Mouse (Mus musculus): ENCODE results near the gene Slc39a7.
A peak's percentile ranks its signal among the peaks of the same experiment; 100 is the strongest.
"Not testable (repeated sequence)": the region's sequence is repeated elsewhere in the genome, so short reads cannot be mapped to it uniquely, and the experiment has no call there.

Gene Slc39a7

GRCm38 (mm10) chr17:34029890-34030595, 1.4 kb downstream of the Slc39a7 start:
- no peak for DNase-seq (ENCODE audit: low read depth, low spot score)

GRCm38 (mm10) chr17:34029150-34029889, 2.2 kb downstream of the Slc39a7 start:
- DNase-seq (ENCODE audit: low read depth, low spot score) = no peak

GRCm38 (mm10) chr17:34028501-34029149, 2.9 kb downstream of the Slc39a7 start:
- no peak for DNase-seq (ENCODE audit: low read depth, low spot score)

- DNase-seq (ENCODE audit: low read depth, low spot score) = peak; percentile 80
These were observed 3.7 kb downstream of the Slc39a7 start, which contains the start of gene H2-Ke6 for GRCm38 (mm10) chr17:34027656-34028223. Gene H2-Ke6 (minus strand): TSS chr17:34028060.

- no peak for DNase-seq (ENCODE audit: low read depth, low spot score)
These were observed 4.4 kb downstream of the Slc39a7 start for GRCm38 (mm10) chr17:34026917-34027655.

DNA sequence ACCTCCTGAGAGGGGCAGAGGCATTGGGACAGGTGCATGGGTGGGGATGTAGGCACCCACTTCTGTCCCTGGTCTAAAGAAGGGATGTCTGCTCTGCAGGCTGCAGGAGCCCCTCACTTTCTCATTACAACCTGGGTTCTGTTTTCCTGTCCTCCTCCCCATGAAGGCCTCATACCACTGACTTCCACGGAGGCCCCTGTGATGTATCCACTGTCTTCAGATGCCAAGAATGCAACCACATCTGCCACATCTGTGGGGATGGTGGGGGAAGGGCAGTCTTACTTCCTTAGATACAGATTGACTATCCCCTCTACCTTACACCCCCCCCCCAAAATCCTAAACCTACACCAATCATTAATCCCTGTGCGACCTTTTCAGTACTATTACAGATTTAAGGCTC, 5.3 kb downstream of the Slc39a7 start:
- no peak for DNase-seq (ENCODE audit: low read depth, low spot score)

DNA sequence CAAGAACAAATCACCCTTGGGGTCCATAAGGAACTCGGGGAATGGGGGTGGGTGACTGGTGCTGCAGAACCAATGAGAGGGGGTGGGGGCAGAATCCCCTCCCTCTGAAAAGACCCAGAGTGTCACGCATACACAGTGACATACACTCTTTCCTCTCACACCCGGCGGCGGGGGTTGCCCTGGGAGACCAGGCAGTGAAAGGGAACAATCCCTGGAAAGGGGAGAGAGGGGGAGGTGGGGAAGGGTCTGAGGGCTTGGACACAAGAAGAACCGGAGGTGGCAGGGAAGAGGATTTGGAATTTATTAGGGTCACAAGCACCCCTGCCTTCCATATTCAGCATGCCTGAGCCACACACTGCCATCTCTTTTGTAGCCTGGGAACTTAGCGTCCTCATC, 5.7 kb downstream of the Slc39a7 start:
- DNase-seq (ENCODE audit: low read depth, low spot score) = no peak

DNA sequence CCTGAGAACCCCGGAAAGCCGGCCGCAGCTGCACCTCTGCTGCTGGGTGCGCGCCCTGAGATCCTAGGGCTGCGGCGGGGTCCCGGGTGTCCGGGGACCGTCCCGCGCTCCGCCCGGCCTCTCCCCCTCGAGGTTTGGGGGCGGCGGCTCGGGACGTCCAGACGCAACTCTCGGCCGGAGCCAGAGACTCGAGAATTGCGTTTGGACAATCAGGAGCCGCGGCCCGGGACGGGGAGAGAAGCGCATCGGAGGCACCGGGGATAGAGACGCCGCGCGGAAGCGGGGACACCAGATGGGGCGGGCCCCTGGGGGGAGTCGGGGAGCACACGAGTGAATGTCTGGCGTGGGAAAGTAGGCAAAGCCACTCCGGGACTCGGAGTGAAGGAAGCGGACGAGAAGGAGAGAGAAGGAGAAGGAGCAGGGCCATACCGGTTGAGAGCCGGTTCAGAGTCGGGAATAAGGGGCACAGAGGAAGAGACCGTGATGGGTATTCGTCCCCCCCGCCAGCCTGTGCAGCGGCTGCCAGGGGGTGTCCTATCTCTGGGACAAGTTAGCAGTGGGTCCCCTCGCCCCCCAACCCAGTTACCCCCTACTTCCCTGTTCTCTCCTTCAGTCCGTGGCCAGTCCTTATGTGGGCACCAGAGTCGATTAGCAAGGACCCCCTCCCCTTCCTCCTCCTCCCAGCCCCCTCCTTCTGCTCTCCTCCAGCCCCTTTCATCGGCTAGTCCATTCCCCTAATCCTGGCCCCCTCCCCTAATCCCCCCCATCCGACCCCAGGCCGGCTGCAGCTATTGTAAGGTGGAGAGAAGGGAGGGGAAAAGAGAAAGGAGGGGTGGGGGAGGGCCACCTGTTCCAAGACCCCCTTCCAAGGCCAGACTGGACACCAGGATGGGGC, 6.4 kb downstream of the Slc39a7 start:
- DNase-seq (ENCODE audit: low read depth, low spot score) = no peak

- DNase-seq (ENCODE audit: low read depth, low spot score) = peak; percentile 71
These were observed 7.1 kb downstream of the Slc39a7 start, which contains the start of gene Ring1 for GRCm38 (mm10) chr17:34024317-34024821. Gene Ring1 (minus strand): TSS chr17:34024680.

GRCm38 (mm10) chr17:34023678-34024077, 7.8 kb downstream of the Slc39a7 start:
- no peak for DNase-seq (ENCODE audit: low read depth, low spot score)

GRCm38 (mm10) chr17:34022987-34023386, 8.5 kb downstream of the Slc39a7 start:
- DNase-seq (ENCODE audit: low read depth, low spot score) = no peak

DNA sequence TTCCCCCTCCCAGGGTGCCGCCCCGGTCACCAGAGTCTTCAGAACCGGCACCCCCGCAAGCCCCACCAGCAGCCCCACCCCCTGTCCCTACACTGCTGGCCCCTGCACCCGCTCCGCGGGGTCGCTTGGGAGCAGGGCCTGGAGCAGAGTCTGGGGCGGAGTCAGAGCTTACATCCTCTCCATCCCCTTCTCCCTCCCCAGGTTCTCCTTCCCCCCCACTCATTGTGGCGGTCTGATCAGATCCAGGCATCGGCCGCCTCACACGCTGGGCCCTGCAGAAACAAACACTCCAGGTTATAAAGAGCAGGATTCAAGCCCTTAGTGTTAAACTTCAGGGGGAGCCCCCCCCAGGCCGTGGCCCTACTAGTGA, 9.1 kb downstream of the Slc39a7 start:
- no peak for DNase-seq (ENCODE audit: low read depth, low spot score)

- DNase-seq (ENCODE audit: low read depth, low spot score) = no peak
These were observed 9.7 kb downstream of the Slc39a7 start for GRCm38 (mm10) chr17:34021539-34022413.

- no peak for DNase-seq (ENCODE audit: low read depth, low spot score)
These were observed 18.0 kb downstream of the Slc39a7 start for GRCm38 (mm10) chr17:34013436-34013835.

DNA sequence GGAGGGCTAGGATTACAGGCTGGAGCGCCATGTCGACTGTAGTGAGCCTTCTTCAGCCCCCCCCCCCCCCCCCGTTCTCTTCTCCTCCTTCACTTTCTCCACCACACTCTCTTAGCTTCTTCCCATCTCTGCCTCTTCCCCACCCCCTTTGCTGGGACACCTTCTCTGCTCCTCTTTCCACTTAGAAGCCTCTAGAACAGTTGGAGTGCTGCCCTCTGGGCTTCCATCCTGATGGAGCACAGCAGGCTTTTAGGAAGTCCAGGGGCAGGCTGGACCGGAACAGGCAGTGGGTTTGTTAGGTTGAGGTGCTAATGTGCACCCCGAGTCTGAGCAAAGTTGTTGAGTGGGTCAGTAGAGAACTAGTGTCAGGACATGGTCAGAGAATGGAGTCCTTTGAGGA, 21.3 kb downstream of the Slc39a7 start:
- no peak for DNase-seq (ENCODE audit: low read depth, low spot score)

DNA sequence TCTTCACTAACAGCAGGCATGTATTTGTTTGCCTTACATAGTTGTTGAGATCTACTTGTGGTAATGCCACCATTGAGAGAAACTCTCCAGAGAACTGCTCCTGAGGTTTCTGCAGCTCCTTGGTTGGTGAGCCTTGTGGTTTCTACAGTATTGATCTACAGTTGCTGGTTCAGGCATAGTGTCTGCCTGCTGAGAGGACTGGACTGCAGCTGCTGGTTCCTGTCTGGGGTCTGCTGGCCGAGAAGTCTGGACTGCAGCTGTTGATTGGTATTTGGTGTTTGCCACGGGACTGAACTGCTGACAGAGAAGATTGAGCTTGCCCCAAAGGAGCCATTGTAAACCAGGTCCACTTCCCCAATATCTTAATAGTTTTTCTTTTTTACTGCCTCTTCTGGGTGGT, 24.9 kb downstream of the Slc39a7 start:
- no peak for DNase-seq (ENCODE audit: low read depth, low spot score)

DNA sequence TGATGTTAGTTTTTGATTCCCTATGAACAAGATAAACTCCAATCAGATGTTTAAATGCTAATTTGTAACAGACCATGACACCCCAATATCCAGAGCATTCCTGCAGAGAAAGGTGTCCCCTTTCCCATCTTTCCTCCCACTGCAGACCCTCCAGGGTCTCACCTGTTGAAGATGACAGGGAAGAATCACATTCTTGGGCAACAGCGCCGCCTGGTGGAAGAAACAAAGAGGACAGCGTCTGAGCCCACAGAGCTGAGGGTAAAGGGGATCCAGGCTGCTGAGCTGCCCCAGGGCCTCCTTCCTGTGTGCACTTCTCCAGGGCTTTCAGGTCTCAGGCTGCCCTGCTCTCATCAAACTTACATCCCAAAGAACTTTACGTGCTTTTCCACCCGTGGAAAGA, 28.1 kb downstream of the Slc39a7 start:
- no peak for DNase-seq (ENCODE audit: low read depth, low spot score)

GRCm38 (mm10) chr17:34000796-34001195, 30.7 kb downstream of the Slc39a7 start:
- not testable (repeated sequence) for DNase-seq (ENCODE audit: low read depth, low spot score)

GRCm38 (mm10) chr17:34000150-34000537, 31.3 kb downstream of the Slc39a7 start, which contains the start of gene H2-K1:
Gene H2-K1 (minus strand): TSS chr17:34000347.
- DNase-seq (ENCODE audit: low read depth, low spot score) = peak; percentile 37

Measured in retina, postnatal 7 days (tissue).